Mouse (Mus musculus) spleen, adult 2 months (tissue): ENCODE measurements around the gene Mtmr12.

ENCODE experiments used
- CTCF ChIP-seq: fragments of 200-500 bp; IDR thresholded peaks from 2 replicates; pipeline ENCODE4 v1.5.1; 2011; ENCODE audit warnings: mild to moderate bottlenecking, inconsistent platforms; ENCODE audit not compliant: insufficient read depth, insufficient read length, insufficient replicate concordance; ENCODE audit errors: extremely low read depth
- POLR2A ChIP-seq: fragments of 200-500 bp; IDR thresholded peaks from 2 replicates; pipeline ENCODE4 v1.6.1; 2011; ENCODE audit warnings: low read depth, low read length, inconsistent platforms

DNA sequence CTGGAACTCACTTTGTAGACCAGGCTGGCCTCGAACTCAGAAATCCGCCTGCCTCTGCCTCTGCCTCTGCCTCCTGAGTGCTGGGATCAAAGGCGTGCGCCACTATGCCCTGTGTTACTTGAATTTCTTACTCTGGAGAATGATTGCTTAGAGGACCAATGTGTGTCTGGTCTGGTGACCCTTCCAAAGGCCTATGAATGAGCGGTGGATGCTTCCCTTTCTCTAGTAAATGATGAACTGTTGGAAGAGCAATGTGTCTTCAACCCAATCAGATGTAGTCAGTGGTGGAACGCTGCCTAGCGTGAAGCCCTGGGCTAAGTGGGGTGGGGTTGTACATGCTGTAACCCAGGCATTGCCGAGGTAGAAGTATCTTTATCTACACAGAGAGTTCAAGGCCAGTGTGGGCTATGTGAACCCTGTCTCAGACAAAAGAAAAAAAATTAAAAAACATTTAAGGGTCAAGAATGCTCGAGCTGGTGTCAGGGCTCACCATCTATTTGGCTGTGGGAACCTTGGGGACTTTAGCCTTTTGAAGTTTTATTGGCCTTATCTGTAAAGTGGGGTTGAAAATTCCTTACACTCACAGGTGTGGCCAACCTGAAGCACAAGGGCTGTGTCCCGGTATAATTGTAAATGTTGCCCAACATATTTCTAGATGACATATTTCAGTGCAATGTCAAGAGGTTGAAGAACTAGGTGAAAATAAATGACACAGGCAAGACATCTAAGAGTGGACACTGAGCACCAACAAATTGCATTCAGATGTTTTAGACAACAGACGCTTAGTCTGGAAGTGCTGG, 14.0 kb downstream of the Mtmr12 start:
- TF ChIP-seq CTCF (no peak), POLR2A (no peak)
